Mouse (Mus musculus): ENCODE data around the gene Gmds.

Gmds gene

DNA sequence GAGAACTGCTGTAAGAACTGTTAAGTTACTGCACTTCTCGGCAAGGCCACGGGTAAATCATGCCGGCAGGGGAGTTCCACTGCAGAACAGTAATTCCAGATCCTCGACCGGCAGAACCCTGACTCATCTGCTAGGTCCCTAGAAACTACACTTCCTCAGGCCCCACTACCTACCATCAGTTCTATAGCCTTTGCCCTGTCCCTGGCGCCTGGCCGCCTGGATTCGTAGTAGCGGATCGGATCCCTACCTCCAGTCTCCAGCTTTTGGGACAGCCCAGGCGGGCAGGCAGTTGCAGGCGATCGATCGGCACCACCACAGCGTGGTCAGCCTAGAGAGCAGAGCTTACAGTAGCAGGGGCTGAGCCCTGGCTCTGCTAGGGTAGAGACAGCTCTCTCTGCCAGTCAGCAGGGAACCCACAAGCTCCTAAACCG lies 517.9 kb downstream of the Gmds start:
- no peak for ATAC-seq (ENCODE audit: insufficient number of reproducible peaks, low FRiP score, low TSS enrichment)

DNA sequence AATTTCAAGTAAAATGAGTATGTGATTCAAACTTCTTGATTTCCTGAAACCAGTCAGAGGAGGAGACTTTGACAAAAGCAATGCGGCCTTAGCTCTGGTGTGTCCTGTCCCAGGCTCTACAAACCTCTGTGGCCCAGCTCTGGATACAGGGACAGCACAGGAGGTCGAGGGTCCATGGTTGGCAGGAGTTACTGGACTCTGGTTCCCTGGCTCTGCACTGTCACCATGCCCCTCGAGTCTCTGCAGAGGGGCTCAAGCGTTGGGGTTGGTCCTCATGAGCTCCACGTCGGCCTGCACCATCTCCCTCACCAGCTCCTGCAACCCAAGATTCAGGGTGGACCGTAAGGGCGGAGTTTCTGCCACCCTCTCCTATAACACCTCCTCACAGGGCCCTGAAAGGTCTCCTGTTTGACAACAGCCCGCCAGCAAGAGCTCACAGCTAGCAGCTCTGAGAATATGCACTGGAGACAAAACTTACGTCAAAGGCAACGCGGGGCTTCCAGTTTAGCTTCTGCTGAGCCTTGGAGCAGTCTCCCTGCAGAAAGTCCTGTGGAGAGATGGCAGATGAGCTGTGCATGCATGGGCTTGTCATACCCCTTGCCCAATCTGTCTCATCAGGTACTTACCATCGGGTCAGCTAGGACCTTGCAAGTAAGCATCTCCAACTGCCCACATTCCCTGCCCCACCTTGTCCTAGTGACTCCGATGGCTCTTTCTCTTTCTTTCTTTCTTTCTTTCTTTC lies 518.7 kb downstream of the Gmds start:
- no peak for ATAC-seq (ENCODE audit: insufficient number of reproducible peaks, low FRiP score, low TSS enrichment)

DNA sequence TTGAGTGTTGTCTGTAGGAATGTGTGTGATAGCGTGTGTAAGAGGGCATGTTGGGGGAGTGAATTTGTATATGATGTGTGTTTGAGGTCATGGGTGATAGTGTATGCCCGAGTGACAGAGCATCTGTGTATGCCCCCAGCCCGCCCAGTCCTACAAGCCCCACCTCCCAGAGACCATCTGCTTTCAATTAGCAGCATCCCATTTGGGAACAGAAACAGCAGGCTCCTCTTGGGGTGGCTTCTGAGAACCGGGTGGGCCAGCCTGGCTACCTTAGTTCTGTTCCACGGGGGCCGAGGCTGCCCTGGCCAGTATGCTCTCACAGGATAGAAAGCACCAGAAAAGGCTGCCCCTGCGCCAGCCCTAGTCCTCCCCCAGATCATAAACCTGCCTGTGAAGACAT lies 520.2 kb downstream of the Gmds start:
- no peak for ATAC-seq (ENCODE audit: insufficient number of reproducible peaks, low FRiP score, low TSS enrichment)

DNA sequence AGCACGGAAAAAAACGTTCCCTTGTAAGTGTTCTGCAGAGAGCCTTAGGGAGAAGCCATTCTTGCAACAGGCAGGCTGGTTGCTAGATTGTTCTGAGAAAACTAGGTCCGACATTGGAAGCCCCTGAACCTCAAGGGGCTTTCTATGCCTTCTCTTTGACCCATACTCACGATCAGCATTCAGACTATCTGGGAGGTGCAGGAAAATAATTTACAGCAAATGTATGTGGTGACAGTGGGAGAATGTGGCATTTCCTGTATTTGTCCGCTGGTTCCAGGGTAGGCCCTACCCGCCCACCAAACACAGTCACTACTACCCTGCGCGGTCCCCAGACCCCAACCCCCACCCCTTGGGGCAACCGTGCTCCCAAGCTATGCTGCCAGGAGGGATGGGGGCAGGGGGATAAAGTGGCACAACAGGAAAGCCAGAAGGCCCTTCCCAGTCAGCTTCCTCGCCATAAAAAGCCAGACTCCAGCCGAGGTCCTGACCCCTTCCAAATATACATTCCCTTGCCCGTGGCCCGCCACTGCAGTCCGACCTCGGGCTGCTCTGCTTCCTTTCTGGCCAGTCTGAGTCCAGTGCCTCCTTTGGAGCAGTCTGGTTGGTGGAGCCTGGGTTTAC lies 523.0 kb downstream of the Gmds start:
- no peak for ATAC-seq (ENCODE audit: insufficient number of reproducible peaks, low FRiP score, low TSS enrichment)

DNA sequence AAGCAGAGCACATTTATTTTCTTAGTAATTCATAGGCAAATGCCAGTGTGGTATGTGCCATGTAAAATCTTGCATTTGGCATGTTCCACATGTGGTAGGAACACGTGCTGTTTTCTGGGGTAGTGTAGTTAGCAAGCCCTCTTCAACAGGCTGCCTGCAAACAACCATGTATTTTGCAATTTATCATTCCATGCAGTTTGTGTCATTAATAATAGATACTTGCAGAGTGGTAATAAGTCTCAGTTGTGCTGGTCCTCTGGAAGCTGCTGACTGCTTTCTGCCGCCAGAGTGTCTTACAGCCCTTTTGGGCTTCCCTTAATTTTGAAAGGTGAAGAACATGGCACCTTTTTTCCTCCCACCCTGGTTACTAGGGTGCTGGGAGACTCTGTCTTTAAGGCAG lies 525.8 kb downstream of the Gmds start:
- ATAC-seq (ENCODE audit: insufficient number of reproducible peaks, low FRiP score, low TSS enrichment), result no peak

DNA sequence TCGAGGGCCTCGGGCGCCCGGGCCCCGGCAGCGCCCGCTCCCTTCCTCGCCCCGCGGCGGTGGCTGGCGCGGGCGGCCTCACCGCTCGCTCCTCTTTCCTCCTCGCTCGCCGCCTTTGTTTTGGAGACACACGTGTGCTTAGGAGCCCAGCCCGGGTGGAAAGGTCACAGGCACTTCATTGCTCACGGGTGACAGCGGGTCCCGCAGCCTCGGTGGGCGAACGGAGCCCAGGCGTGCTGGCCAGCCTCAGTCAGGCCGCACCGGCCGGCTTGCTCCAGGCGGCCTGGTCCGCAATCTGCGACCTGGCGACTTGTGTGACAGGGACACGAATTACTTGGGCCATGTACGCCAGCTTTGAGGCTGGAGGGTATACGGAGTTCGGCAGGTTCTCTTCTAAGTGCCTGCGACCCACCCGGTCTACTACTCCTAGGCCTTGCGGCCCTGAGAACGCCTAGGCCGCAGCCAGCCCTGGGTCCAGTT lies 527.0 kb downstream of the Gmds start:
- ATAC-seq (ENCODE audit: insufficient number of reproducible peaks, low FRiP score, low TSS enrichment), result no peak

DNA sequence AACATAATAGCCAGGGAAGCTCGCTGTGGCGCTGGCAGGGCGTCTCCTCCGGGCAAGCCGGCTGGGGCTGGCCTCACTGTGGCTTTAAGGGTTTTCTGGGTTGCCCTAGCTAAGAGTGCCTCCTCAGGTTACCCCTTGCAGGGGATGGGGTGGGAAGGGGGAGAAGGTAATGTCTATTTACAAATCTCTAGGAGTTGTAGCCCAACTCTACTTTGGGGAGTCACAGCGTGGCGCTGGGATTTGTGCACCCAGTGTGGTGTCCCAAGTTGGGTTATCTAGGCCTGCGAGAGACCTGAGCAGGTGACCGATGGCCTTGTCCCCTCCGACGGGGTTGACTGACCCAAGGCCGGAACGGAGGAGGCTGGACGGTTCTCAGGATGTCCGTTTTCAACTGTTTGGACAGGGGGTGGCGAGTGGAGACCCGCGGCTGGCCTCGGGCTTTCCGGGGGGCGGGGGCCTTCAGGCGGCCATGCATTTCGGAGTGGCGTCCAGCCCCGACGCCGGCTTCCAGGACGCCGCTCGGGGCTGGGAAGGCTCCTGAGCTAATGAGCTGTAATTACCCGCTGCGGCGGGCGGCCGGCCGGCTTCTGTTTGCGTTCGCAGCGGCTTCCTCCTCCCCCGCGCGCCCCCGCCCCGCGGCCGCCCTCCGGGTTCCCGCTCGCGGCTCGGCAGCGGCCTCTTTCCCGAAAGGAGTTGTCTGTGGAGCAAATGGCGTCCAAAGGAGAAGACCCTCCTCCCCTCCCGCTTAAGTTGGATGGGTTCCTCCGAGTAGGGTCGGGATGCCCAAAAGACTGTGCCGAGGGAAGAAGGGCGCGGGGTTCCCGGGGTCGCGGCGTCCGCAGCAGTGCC lies 527.6 kb downstream of the Gmds start:
- ATAC-seq (ENCODE audit: insufficient number of reproducible peaks, low FRiP score, low TSS enrichment), result no peak

DNA sequence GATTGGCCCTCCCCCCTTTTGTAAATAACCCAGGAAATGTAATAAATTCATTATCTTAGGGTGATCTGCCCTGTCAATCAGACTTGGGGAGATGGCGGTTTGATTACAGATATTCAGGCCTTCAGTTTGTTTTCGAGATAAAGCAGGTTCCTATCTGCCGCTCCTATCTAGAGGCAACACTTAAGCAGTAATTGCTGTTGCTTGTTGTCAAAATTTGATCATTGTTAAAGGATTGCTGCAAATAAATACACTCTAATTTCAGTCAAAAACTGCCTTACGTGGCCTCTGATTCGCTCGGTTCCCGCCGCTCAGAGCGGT lies 528.2 kb downstream of the Gmds start:
- no peak for ATAC-seq (ENCODE audit: insufficient number of reproducible peaks, low FRiP score, low TSS enrichment)

DNA sequence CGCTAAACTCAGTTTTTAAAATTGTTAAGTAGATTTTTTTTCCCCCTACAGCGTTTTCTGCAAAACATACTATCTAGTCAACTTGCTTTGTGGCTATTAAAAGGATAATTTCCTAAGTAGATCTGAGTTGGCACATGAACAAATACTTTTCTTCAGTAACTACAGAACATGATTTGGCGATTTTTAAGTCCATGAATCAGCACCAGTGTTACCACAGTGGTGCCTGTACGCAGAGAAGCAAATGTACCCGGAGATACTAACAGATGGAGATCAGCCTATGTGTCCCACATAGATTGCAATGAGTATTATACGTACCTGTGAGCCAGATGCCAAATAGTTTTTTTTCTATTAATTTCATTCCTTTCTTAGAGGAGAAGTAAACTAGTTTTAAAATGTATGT lies 528.8 kb downstream of the Gmds start:
- no peak for ATAC-seq (ENCODE audit: insufficient number of reproducible peaks, low FRiP score, low TSS enrichment)

DNA sequence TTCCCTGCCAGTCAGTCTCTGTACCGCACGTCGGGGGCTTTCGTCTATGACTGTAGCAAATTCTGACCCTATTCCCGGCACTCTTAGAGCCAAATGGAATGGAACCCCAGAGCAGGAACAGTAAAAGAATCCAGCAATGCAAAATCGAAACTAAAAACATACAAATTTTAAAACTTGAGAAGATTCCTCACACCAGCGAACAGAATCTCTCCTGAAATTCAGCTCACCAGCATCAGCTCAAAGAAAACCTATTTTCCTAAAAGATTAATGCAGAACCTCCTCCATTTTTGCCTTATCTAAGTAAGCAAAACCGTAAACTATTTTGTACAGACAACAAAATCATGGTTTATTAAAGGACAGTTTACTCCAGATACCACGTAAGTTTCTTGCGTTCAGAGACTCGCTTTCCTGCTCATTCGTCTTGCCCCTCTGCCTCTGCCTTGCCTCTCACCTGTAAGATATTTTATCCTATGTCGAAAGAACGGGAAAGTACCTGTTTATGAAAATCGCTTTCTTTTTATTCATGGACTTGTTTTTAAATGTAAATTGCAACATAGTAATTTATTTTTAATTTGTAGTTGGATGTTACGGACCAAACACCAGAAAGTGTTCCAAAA lies 529.6 kb downstream of the Gmds start:
- ATAC-seq (ENCODE audit: insufficient number of reproducible peaks, low FRiP score, low TSS enrichment), result no peak

DNA sequence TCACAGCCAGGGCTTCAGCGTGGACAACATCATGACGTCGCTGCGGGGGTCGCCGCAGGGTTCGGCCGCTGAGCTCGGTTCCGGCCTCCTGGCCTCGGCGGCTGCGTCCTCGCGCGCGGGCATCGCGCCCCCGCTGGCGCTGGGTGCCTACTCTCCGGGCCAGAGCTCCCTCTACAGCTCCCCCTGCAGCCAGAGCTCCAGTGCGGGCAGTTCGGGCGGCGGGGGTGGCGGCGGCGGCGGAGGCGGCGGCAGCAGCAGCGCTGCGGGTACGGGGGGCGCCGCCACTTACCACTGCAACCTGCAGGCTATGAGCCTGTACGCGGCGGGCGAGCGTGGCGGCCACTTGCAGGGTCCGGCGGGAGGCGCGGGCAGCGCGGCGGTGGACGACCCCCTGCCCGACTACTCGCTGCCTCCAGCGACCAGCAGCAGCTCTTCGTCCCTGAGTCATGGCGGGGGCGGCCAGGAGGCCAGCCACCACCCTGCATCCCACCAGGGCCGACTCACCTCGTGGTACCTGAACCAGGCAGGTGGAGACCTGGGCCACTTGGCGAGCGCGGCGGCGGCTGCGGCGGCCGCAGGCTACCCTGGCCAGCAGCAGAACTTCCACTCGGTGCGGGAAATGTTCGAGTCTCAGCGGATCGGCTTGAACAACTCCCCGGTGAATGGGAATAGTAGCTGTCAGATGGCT lies 530.3 kb downstream of the Gmds start:
- ATAC-seq (ENCODE audit: insufficient number of reproducible peaks, low FRiP score, low TSS enrichment), result no peak

DNA sequence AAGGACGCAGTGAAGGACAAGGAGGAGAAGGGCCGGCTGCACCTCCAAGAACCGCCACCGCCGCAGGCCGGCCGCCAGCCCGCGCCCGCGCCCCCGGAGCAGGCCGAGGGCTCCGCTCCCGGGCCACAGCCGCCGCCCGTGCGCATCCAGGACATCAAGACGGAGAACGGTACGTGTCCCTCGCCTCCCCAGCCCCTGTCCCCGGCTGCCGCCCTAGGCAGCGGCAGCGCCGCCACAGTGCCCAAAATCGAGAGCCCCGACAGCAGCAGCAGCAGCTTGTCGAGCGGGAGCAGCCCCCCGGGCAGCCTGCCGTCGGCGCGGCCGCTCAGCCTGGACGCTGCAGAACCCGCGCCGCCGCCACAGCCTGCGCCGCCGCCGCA lies 530.8 kb downstream of the Gmds start:
- no peak for ATAC-seq (ENCODE audit: insufficient number of reproducible peaks, low FRiP score, low TSS enrichment)

DNA sequence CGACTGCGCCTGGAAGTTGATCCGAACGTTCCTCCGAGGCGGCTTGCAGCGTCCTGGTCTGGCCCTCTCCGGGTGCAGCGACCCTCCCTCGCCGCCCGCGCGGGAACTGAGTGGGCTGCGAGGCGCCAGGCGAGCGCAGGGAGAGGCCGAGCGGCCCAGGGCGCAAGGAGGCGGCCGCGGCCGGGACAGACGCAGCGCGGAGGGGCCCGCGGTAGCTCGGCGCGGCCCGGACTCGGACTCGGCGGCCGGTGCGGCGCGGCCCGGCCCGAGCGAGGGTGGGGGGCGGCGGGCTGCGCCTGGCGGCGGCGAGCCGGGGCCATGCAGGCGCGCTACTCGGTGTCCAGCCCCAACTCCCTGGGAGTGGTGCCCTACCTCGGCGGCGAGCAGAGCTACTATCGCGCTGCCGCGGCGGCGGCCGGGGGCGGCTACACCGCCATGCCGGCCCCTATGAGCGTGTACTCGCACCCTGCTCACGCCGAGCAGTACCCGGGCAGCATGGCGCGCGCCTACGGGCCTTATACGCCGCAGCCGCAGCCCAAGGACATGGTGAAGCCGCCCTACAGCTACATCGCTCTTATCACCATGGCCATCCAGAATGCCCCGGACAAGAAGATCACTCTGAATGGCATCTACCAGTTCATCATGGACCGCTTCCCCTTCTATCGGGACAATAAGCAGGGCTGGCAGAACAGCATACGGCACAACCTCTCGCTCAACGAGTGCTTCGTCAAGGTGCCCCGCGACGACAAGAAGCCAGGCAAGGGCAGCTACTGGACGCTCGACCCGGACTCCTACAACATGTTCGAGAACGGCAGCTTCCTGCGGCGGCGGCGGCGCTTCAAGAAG lies 531.4 kb downstream of the Gmds start:
- no peak for ATAC-seq (ENCODE audit: insufficient number of reproducible peaks, low FRiP score, low TSS enrichment)

DNA sequence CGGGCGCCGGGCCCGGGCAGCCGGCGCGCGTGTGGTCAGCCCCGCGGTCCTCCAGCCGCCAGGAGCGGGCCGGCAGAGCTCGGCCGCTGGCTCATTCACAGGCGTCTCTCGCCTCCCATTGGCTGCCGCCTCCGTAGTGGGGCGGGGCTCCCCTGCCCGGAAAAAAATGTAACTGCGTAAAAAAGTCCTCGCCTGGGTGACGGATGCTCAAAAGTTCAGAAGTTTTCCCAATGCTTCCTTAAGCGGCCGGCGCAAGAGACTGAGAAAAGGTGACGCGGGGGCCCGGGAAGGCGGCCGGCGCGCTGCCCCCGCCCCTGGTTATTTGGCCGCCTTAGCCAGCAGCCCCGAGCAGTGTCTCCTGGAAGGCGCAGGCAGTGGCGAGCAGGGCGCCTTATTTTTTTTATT lies 532.1 kb downstream of the Gmds start, which contains the start of gene Foxc1:
Gene Foxc1, plus strand, starts transcription at position 206 of the 405 bp plus-strand sequence.
- ATAC-seq (ENCODE audit: insufficient number of reproducible peaks, low FRiP score, low TSS enrichment), result peak; percentile 41; the same call in 1 of the 2 replicates

DNA sequence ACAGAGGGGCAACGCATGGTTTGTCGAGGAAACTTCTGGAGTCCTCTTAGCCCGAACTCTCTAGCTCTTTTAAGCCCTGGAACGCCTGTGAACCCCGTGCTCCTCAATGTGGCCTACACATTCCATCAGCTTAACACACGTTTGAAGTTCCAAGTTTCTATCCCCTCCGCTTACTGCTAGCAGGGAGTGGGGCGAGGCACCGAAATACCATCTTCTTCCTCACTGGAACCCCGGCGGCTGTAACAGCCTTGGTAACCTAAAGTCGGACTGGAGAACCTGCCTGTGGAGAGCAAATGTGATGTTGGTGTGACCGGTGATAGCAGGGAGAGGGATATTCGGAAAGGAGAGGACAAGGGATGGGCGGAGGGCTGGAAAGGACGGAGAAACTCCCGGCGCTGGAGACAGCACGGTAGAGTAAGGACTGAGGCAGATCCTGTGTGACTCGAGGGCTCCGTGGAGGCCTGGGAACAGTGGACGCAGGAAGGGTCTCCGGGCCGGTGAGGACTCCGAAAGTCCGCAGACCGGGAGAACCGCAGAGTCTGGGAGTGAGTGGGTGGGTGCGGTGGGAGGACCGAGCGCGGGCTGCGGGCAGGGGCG lies 532.6 kb downstream of the Gmds start:
- ATAC-seq (ENCODE audit: insufficient number of reproducible peaks, low FRiP score, low TSS enrichment), result 0 out of 2 replicates have a peak, but pooled peaks have one; percentile 3

DNA sequence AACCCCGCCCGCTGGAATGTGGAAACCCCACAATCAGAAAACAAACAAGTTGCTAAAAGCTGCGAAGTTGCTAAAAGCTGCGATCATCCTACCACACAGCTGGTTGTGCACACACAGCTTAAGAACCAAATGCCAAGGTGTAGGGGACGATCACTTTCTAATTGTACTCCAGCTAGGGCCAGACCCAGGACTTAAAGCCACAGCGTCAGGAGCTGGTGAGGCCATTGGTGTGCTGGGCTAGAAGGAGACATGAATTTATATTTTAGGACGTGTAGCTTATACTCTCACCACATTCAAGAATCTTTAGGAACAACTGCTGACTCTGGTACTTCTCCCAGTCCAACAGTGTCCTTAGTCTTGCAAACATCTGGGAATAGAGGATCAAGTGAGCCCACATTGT lies 534.0 kb downstream of the Gmds start:
- no peak for ATAC-seq (ENCODE audit: insufficient number of reproducible peaks, low FRiP score, low TSS enrichment)

DNA sequence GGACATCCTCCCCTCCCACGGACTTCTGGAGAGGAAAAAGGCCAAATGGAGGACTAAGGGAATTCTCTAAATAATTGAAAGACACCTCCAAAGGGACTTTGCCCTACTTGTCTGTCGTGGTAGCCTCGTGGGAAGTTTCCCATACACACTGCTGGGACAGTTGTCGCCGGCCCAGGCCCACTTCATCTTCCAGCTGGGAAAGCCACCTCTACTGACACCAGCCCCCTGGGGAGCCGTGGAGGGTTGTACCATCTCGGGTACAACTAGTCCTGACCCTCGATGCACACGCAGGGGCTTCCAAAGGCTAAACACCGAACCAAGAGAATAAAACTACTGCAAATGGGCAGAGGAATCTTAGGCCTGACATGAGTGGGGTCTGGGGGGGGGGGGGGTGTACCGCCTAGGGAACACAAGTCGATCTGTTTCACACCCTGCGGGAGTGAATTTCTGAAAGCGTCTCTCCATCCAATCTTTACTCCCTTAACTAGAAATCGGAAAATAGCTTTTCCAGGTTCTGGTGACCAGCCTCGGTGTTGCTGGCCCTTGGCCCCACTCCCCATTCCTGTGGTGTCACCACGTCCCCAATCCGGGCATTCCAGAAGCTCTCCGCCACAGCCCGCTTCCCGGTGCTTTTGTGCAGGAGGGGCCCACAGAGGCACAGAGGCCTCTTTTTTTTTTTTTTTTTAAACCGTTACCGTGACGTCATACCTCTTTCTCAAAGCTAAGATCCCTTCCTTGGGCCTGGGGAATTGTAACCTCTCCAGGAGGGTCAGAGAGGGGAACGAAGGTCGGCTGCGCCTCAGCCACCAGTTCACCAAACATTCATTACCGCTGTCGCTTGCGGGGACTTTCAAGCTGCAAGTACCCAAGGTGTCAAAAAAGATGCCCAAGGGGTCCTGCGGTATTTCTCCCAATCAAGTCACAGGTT lies 535.1 kb downstream of the Gmds start:
- ATAC-seq (ENCODE audit: insufficient number of reproducible peaks, low FRiP score, low TSS enrichment), result no peak

DNA sequence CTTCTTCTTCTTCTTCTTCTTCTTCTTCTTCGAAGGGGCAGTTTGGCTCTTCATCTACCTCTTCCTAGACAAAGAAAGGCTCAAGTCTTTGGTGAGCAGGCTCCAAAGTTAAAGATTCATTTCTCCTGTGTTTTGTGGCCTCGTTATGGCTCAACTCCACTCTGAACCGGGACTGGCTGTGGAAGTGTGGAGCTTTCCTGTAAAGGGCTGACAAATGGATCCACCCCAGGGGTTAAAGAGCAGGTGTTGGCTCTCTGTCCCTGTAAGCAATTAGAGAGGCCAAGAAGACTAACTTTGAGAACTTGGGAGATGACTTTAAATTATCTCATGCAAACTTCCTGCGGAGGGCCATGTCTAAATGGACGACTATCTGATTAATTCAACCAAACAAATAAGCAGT lies 536.1 kb downstream of the Gmds start:
- no peak for ATAC-seq (ENCODE audit: insufficient number of reproducible peaks, low FRiP score, low TSS enrichment)

All from cerebellum, adult (tissue).